In the genomic region with DNA sequence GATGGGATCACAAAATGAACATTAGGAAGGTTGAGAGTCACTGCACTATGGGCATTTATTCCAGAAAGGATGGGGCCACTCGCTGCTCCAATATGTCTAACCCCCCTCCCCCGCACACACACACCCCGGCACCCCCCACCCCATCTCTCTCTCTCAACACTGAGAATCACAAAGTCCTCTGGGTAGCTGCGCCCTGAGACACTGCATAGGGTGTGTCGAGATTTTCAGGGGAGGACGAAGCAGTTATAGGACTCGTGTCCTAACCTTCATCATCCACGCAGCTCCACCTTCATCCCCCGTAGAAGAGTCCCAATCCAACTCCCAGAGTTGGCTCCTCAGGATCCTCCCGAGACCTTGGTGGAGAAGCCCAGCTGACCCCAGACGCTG, we compare ENCODE assay signal across 8 mouse cellular contexts. TPM values are rescaled to one million over a fixed set of nuclear protein-coding genes. Genes with fewer than 3 reads are reported as not detected.
DNase-seq lines count a peak whose midpoint lies in the region; ATAC-seq and TF ChIP-seq lines count a peak whose summit lies in the region.

No protein-coding gene starts in this region.

- intact Hi-C loops in heart, postnatal 25 days (cut with DNase I), result loop anchor here (5.0 kb wide), 1 partner anchor 56 kb away; the partner anchor contains the start of gene Cyp4f13

- no peak for DNase-seq in heart, postnatal 25 days (ENCODE audit: low spot score)
- DNase-seq in G1E (ENCODE audit: low spot score), result no peak
- DNase-seq in hindbrain, embryonic 11.5 days (ENCODE audit: low spot score), result no peak
- DNase-seq in adrenal gland, postnatal 14 days, result no peak
- no peak for DNase-seq in adrenal gland, postnatal 25 days
- DNase-seq in MN1 (ENCODE audit: low spot score), result no peak

- 4% methylated on average over 11 of the region's 11 CpGs for WGBS in heart, embryonic 13.5 days
- 5% methylated on average over 11 of the region's 11 CpGs for WGBS in hindbrain, embryonic 11.5 days

- no peaks in the 10 kb centered on the region for H3K9me3 ChIP-seq in heart, embryonic 13.5 days
- no peaks in the 10 kb centered on the region for H3K9me3 ChIP-seq in G1E (replicated peaks)
- no peaks in the 10 kb centered on the region for H3K9me3 ChIP-seq in hindbrain, embryonic 11.5 days (ENCODE audit: control insufficient read depth, low read length)

- H3K9ac ChIP-seq in heart, embryonic 13.5 days, result peak overlapping the region; percentile 97
- peak overlapping the region; percentile 79 for H3K9ac ChIP-seq in hindbrain, embryonic 11.5 days (ENCODE audit: low read depth, low read length)

- H3K27me3 ChIP-seq in heart, embryonic 13.5 days (replicated peaks), result 0 out of 2 replicates have a peak, but pooled peaks cover 5% of the 10 kb centered on the region
- peaks cover 3% of the 10 kb centered on the region; the same call in 1 of the 2 replicates for H3K27me3 ChIP-seq in G1E (ENCODE audit: insufficient read depth, low read length)
- H3K27me3 ChIP-seq in hindbrain, embryonic 11.5 days (ENCODE audit: control insufficient read depth, insufficient read depth, low read length), result no peaks in the 10 kb centered on the region

- H3K36me3 ChIP-seq in heart, embryonic 13.5 days, result peaks cover 15% of the 10 kb centered on the region
- peaks cover 10% of the 10 kb centered on the region for H3K36me3 ChIP-seq in G1E (replicated peaks)
- no peaks in the 10 kb centered on the region for H3K36me3 ChIP-seq in hindbrain, embryonic 11.5 days (ENCODE audit: control insufficient read depth, insufficient read depth, low read length)

- peak overlapping the region; percentile 86 for H3K4me2 ChIP-seq in heart, embryonic 13.5 days
- H3K4me2 ChIP-seq in hindbrain, embryonic 11.5 days (replicated peaks; ENCODE audit: low read depth, low read length), result peak overlapping the region; percentile 73

- H3K4me1 ChIP-seq in heart, embryonic 13.5 days, result peaks cover 10% of the 10 kb centered on the region
- H3K4me1 ChIP-seq in G1E (ENCODE audit: insufficient read depth, low read depth, low read length), result peaks cover 10% of the 10 kb centered on the region
- H3K4me1 ChIP-seq in hindbrain, embryonic 11.5 days (replicated peaks; ENCODE audit: control insufficient read depth, insufficient read depth, low read length), result peaks cover 5% of the 10 kb centered on the region

- ATAC-seq in heart, embryonic 13.5 days (ENCODE audit: extremely low read depth, insufficient number of reproducible peaks, low FRiP score, low TSS enrichment), result no peak
- no peak for ATAC-seq in G1E (ENCODE audit: extremely low read depth, insufficient number of reproducible peaks, low FRiP score, poor library complexity, severe bottlenecking)
- ATAC-seq in hindbrain, embryonic 11.5 days (ENCODE audit: low FRiP score), result peak; percentile 22
- peak; percentile 10; the same call in 1 of the 2 replicates for ATAC-seq in megakaryocyte progenitor cell, adult 5-6 weeks (replicated peaks; ENCODE audit: poor library complexity)

- H3K27ac ChIP-seq in heart, embryonic 13.5 days (replicated peaks), result peak overlapping the region; percentile 88
- peak overlapping the region; percentile 58 for H3K27ac ChIP-seq in hindbrain, embryonic 11.5 days (ENCODE audit: low read depth, low read length)

- no peak for TF ChIP-seq CTCF in G1E (IDR thresholded peaks at IDR 0.05; ENCODE audit: low read depth, low read length)

- peak overlapping the region; percentile 89 for H3K4me3 ChIP-seq in heart, embryonic 13.5 days
- peak overlapping the region; percentile 87 for H3K4me3 ChIP-seq in G1E (ENCODE audit: low read depth, low read length)
- peak overlapping the region; percentile 56 for H3K4me3 ChIP-seq in hindbrain, embryonic 11.5 days (ENCODE audit: low read depth, low read length)

RNA-seq across cellular contexts. Expression of gene Zfp870, which starts 0.6 kb away (rescaled TPM):
- 4.3 and 4.8 TPM in 2 replicates for polyA plus RNA-seq in heart, embryonic 13.5 days (2015; fragmentation: Nextera tagmentation; extraction: Ambion mirVana)
- total RNA-seq in heart, postnatal 25 days (2021), result 10 to 100 TPM in 1 of 2 experiments, 1 to 10 TPM in 1; 9.3 to 10.4 TPM
- total RNA-seq in G1E (2014; fragmentation: Nextera tagmentation) (2.3 and 4.7 TPM in 2 replicates), G1E (2017) (2.7 and 3.1 TPM in 2 replicates)
- 0.35 and 0.39 TPM in 2 replicates for polyA plus RNA-seq in G1E (2012)
- polyA plus RNA-seq in hindbrain, embryonic 11.5 days (2014; fragmentation: Nextera tagmentation; extraction: Ambion mirVana), result 8.6 and 10.0 TPM in 2 replicates
- 3.6 and 4.1 TPM in 2 replicates for total RNA-seq in megakaryocyte progenitor cell, adult 5-6 weeks (2015)
- 2.0 and 2.8 TPM in 2 replicates for total RNA-seq in megakaryocyte progenitor cell, adult 5-6 weeks (2017)
- 7.8 and 11.3 TPM in 2 replicates for total RNA-seq in adrenal gland, postnatal 14 days (2021)
- total RNA-seq in adrenal gland, postnatal 25 days (2021), result 11.2 and 12.6 TPM in 2 replicates

RNA-seq across cellular contexts. Expression of gene Cyp4f14, which starts 26.3 kb away (rescaled TPM):
- polyA plus RNA-seq in heart, embryonic 13.5 days (2015; fragmentation: Nextera tagmentation; extraction: Ambion mirVana), result not detected in 2 replicates
- total RNA-seq in heart, postnatal 25 days (2021), result not detected
- total RNA-seq in G1E (2014; fragmentation: Nextera tagmentation) (not detected in 2 replicates), G1E (2017) (0.06 and 0.16 TPM in 2 replicates)
- not detected in 2 replicates for polyA plus RNA-seq in G1E (2012)
- polyA plus RNA-seq in hindbrain, embryonic 11.5 days (2014; fragmentation: Nextera tagmentation; extraction: Ambion mirVana), result not detected in 2 replicates
- total RNA-seq in megakaryocyte progenitor cell, adult 5-6 weeks (2015), result not detected in 2 replicates
- not detected in 2 replicates for total RNA-seq in megakaryocyte progenitor cell, adult 5-6 weeks (2017)
- 2.0 and 10.2 TPM in 2 replicates for total RNA-seq in adrenal gland, postnatal 14 days (2021)
- 9.4 and 12.7 TPM in 2 replicates for total RNA-seq in adrenal gland, postnatal 25 days (2021)

RNA-seq across cellular contexts. Expression of gene Cyp4f13, which starts 56.4 kb away (rescaled TPM):
- 6.9 and 9.1 TPM in 2 replicates for polyA plus RNA-seq in heart, embryonic 13.5 days (2015; fragmentation: Nextera tagmentation; extraction: Ambion mirVana)
- 10 to 100 TPM; 10.9 to 12.3 TPM for total RNA-seq in heart, postnatal 25 days (2021)
- total RNA-seq in G1E (2014; fragmentation: Nextera tagmentation), result 39.1 and 51.8 TPM in 2 replicates
- total RNA-seq in G1E (2017), result 12.1 and 17.8 TPM in 2 replicates
- 16.7 and 20.3 TPM in 2 replicates for polyA plus RNA-seq in G1E (2012)
- 3.1 and 5.5 TPM in 2 replicates for polyA plus RNA-seq in hindbrain, embryonic 11.5 days (2014; fragmentation: Nextera tagmentation; extraction: Ambion mirVana)
- total RNA-seq in megakaryocyte progenitor cell, adult 5-6 weeks (2015), result 8.9 and 11.2 TPM in 2 replicates
- total RNA-seq in megakaryocyte progenitor cell, adult 5-6 weeks (2017), result 2.3 and 5.0 TPM in 2 replicates
- 46.2 and 51.9 TPM in 2 replicates for total RNA-seq in adrenal gland, postnatal 14 days (2021)
- 83.8 and 111 TPM in 2 replicates for total RNA-seq in adrenal gland, postnatal 25 days (2021)

Comparison
In these comparisons a context has a peak if more than half of its experiments do, and no peak if none do; other contexts are left out.
1. ATAC-seq: peak in hindbrain, embryonic 11.5 days (single experiment) and megakaryocyte progenitor cell, adult 5-6 weeks (single experiment); none in heart, embryonic 13.5 days (single experiment) and G1E (single experiment).
2. Peak in every context shown above with its lines, with median percentiles within 50 percentile points of each other: H3K4me3 ChIP-seq.